Mouse (Mus musculus) limb, embryonic 11.5 days (tissue): ENCODE data around the gene Olfr160. TPM values are rescaled to one million over a fixed set of nuclear protein-coding genes. Genes with fewer than 3 reads are reported as not detected.

ENCODE experiments used
- ATAC-seq: fragments of 200-750 bp; cut with Nextera tagmentation; 2 replicates; pipeline ENCODE4 v1.8.0; 2017; ENCODE audit warnings: low read depth; ENCODE audit not compliant: insufficient number of reproducible peaks, low FRiP score, low TSS enrichment
- DNase-seq: peaks from one replicate; pipeline ENCODE4 v3.0.0-alpha.2; 2015; ENCODE audit warnings: low spot score
- H3K27ac ChIP-seq: fragments of 300-500 bp; sonication (generic); replicated peaks from 2 replicates; pipeline ENCODE4 v1.5.1; 2014; ENCODE audit warnings: low read depth, mild to moderate bottlenecking, low read length
- H3K27me3 ChIP-seq: fragments of 300-500 bp; sonication (generic); 2 replicates; pipeline ENCODE4 v1.6.1; 2014; ENCODE audit warnings: mild to moderate bottlenecking, low read length, mixed read lengths; ENCODE audit not compliant: control insufficient read depth, insufficient read depth
- H3K36me3 ChIP-seq: fragments of 300-500 bp; sonication (generic); 2 replicates; pipeline ENCODE4 v1.6.1; 2014; ENCODE audit warnings: mild to moderate bottlenecking, low read length, moderate library complexity, mixed read lengths; ENCODE audit not compliant: control insufficient read depth, insufficient read depth
- H3K4me1 ChIP-seq: fragments of 300-500 bp; sonication (generic); 2 replicates; pipeline ENCODE4 v1.6.1; 2014; ENCODE audit warnings: low read length, mixed read lengths; ENCODE audit not compliant: control insufficient read depth, insufficient read depth
- H3K4me2 ChIP-seq: fragments of 300-500 bp; sonication (generic); 2 replicates; pipeline ENCODE4 v1.6.1; 2014; ENCODE audit warnings: low read depth, mild to moderate bottlenecking, moderate library complexity; ENCODE audit not compliant: severe bottlenecking
- H3K4me3 ChIP-seq: fragments of 300-500 bp; sonication (generic); 2 replicates; pipeline ENCODE4 v1.5.1; 2014; ENCODE audit warnings: low read depth, low read length
- H3K9ac ChIP-seq: fragments of 300-500 bp; sonication (generic); 2 replicates; pipeline ENCODE4 v1.6.1; 2014; ENCODE audit warnings: mild to moderate bottlenecking, low read length
- H3K9me3 ChIP-seq: fragments of 300-500 bp; sonication (generic); 2 replicates; pipeline ENCODE4 v1.6.1; 2016; ENCODE audit warnings: low read length; ENCODE audit not compliant: control insufficient read depth
- WGBS: fragments of 180-500 bp; shearing (Covaris S2); extraction: QIAGEN DNeasy Blood & Tissue Kit; methylation state at CpG from one replicate; pipeline ENCODE4 v1.1.7; 2014; 5-methylcytosine and 5-hydroxymethylcytosine counted together
- polyA plus RNA-seq: library from polyadenylated mRNA; unstranded; fragments of >200 nt; fragmentation: Nextera tagmentation; extraction: Ambion mirVana; gene quantifications from 2 replicates; pipeline ENCODE4 v1.2.1, GENCODE M21; 2014

The Olfr160 gene
- not detected in 2 replicates for polyA plus RNA-seq

DNA sequence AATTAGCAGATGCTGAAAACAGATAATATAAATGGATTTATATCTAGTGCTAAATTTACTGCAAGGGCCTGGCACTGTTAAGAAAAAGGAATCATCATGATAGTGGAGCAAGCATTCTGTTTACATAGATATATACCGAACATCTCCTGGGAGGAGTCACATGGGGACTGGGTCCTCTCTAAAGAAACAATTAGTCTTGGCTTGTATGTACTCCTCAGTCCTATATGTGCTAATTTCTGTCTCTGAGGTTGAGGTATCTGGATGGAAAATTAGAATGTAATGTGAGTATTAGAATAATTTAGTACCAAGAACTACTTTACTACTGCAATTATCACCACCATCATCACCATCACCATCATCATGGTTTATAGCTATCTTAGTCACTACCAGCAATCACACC lies at the start of gene Olfr160:
Gene Olfr160 (minus strand): TSS at position 101 of the 400 bp plus-strand sequence.
- WGBS = 90% methylated on average over 1 of the region's 1 CpGs

DNA sequence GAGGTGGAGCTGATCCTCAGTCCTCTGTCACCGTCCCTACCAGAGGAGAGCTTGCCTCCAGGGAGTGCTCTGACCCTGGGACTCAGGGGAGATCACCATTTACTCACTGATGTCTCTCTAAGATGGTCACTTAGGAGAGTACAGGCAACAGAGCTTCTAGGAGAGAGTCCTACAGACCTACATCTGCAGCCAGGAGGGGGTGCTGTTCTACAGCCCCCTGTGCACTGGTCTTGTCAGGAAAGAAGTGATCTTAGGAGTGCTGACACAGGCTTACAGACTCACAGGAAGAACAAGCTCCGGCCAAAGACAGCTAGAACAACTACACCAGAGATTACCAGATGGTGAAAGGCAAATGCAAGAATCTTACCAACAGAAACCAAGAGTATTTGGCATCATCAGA lies 46.5 kb upstream of the Olfr160 start:
- Histone ChIP-seq H3K27ac (no peak overlapping the region), H3K9ac (no peak overlapping the region), H3K9me3 (no peaks in the 10 kb centered on the region), H3K4me2 (no peak overlapping the region), H3K4me1 (no peaks in the 10 kb centered on the region), H3K4me3 (no peak overlapping the region), H3K36me3 (no peaks in the 10 kb centered on the region), H3K27me3 (no peaks in the 10 kb centered on the region)
- ATAC-seq (no peak), DNase-seq (peak; percentile 21)
- WGBS = 61% methylated on average over 2 of the region's 2 CpGs

More for the DNA sequence above, at the start of gene Olfr160:
- ATAC-seq = no peak
- Histone ChIP-seq H3K9ac (no peak within 1 kb of the TSS), H3K27me3 (no peaks in the 10 kb centered on the region), H3K27ac (no peak within 1 kb of the TSS), H3K4me2 (no peak within 1 kb of the TSS), H3K4me3 (no peak within 1 kb of the TSS), H3K36me3 (no peaks in the 10 kb centered on the region), H3K4me1 (no peaks in the 10 kb centered on the region), H3K9me3 (no peaks in the 10 kb centered on the region)
- no peak for DNase-seq

GRCm38 (mm10) chr9:37761728-37762127 lies 45.7 kb upstream of the Olfr160 start:
- H3K9ac ChIP-seq = no peak overlapping the region
- DNase-seq = no peak
- no peaks in the 10 kb centered on the region for H3K4me1 ChIP-seq
- WGBS = 66% methylated on average over 2 of the region's 2 CpGs
- no peaks in the 10 kb centered on the region for H3K27me3 ChIP-seq
- no peak overlapping the region for H3K27ac ChIP-seq
- no peak for ATAC-seq
- no peak overlapping the region for H3K4me2 ChIP-seq
- H3K4me3 ChIP-seq = no peak overlapping the region
- H3K9me3 ChIP-seq = no peaks in the 10 kb centered on the region
- no peaks in the 10 kb centered on the region for H3K36me3 ChIP-seq

DNA sequence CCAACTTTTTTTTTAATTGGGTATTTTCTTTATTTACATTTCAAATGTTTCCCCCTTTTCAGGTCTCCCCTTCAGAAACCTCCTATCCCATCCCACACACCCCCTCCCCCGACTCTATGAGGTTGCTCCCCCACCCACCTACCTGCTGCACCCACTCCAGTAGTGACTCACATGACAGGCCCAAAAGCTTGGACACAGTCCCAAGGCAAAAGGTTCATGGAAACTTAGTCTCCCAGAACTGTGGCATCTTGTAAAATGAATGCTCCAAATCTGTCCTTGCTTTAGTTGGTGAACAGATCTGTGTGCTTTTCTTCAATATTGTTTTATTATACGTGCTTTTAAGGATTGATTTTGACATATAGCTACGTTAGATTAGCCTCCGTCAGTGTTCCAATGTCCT lies 36.0 kb upstream of the Olfr160 start:
- H3K9ac ChIP-seq = no peak overlapping the region
- no peak overlapping the region for H3K4me2 ChIP-seq
- H3K4me3 ChIP-seq = no peak overlapping the region
- no peak for ATAC-seq
- no peak overlapping the region for H3K27ac ChIP-seq
- H3K4me1 ChIP-seq = no peaks in the 10 kb centered on the region
- H3K36me3 ChIP-seq = no peaks in the 10 kb centered on the region
- H3K27me3 ChIP-seq = no peaks in the 10 kb centered on the region
- WGBS = 71% methylated on average over 4 of the region's 4 CpGs
- DNase-seq = no peak
- H3K9me3 ChIP-seq = no peaks in the 10 kb centered on the region

DNA sequence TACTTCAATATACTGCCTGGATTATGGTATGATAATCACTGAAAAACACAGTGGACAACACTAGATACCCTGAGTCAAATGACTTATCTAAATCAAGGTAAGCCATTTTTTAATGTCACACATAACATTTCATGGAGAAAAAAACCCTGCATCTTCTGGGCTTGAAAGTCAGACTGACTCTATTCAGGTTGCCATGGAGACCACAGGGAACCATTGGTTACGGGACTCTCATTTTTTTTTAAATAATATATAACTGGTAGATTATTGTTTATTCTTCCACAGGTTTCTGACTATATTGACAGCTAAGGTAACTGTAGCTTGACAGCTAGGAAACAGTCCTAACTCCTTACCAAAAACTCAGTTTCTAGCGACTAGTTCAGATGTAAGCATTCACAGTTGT lies 35.4 kb upstream of the Olfr160 start:
- 78% methylated on average over 2 of the region's 2 CpGs for WGBS
- no peak overlapping the region for H3K9ac ChIP-seq
- no peak for ATAC-seq

GRCm38 (mm10) chr9:37750319-37751075 lies 34.4 kb upstream of the Olfr160 start:
- Histone ChIP-seq H3K36me3 (no peaks in the 10 kb centered on the region), H3K27me3 (no peaks in the 10 kb centered on the region), H3K27ac (no peak overlapping the region), H3K9ac (no peak overlapping the region; the same call in 1 of the 2 replicates), H3K9me3 (no peaks in the 10 kb centered on the region), H3K4me3 (no peak overlapping the region), H3K4me1 (no peaks in the 10 kb centered on the region), H3K4me2 (no peak overlapping the region)
- WGBS = 44% methylated on average over 7 of the region's 7 CpGs
- DNase-seq (peak; percentile 32), ATAC-seq (peak; percentile 51; the same call in 1 of the 2 replicates)

More for the DNA sequence above, 35.4 kb upstream of the Olfr160 start:
- DNase-seq = no peak
- Histone ChIP-seq H3K9me3 (no peaks in the 10 kb centered on the region), H3K27ac (no peak overlapping the region), H3K4me2 (no peak overlapping the region), H3K4me1 (no peaks in the 10 kb centered on the region), H3K27me3 (no peaks in the 10 kb centered on the region), H3K4me3 (no peak overlapping the region), H3K36me3 (no peaks in the 10 kb centered on the region)

DNA sequence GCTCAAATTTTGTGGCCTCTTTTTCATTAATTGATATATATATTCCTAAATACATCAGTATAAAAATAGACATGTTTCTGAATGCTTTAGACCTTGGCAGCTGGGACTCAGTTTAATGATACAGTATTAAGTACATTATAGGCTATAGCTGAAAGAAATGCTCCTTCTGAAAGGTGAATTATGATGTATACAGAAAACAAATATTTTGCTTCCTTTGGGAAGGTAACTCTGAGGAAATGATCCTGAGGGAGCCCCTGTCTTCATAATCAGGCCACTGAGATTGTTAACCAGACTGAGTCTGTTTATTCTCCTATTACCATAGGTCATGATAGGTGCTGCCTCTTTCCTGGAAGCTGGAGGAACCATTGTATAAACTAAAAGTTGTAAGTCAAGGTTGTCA lies 28.8 kb upstream of the Olfr160 start, which contains the start of gene Olfr874:
Gene Olfr874 (plus strand): TSS at position 301 of the 400 bp plus-strand sequence.
- no peaks in the 10 kb centered on the region for H3K36me3 ChIP-seq
- H3K9ac ChIP-seq = no peak within 1 kb of the TSS
- H3K9me3 ChIP-seq = no peaks in the 10 kb centered on the region
- ATAC-seq = no peak
- no peak within 1 kb of the TSS for H3K27ac ChIP-seq
- no peak within 1 kb of the TSS for H3K4me3 ChIP-seq
- DNase-seq = no peak
- no peak within 1 kb of the TSS for H3K4me2 ChIP-seq
- H3K4me1 ChIP-seq = no peaks in the 10 kb centered on the region
- no peaks in the 10 kb centered on the region for H3K27me3 ChIP-seq

DNA sequence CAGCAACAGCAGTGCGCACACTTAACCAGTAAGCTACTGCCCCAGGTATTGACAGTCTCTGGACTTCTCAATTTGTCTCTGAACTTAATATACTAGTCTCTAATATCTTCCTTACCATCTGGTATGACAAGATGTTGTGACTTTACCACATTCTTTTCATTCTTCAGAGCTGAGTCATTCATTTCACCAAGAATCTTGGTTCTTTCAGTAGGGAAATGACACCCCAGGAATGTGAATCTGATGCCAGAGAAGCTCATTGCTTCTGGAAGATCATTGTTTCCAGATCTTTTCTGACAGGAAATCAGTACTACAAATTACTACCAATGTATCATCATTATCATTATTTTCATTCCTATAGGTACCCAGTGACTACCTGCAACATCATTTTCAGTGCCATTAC lies 18.3 kb upstream of the Olfr160 start:
- ATAC-seq (no peak), DNase-seq (no peak)
- Histone ChIP-seq H3K4me3 (no peak overlapping the region), H3K27me3 (no peaks in the 10 kb centered on the region), H3K9ac (no peak overlapping the region), H3K9me3 (no peaks in the 10 kb centered on the region), H3K36me3 (no peaks in the 10 kb centered on the region), H3K4me2 (no peak overlapping the region), H3K27ac (no peak overlapping the region), H3K4me1 (no peaks in the 10 kb centered on the region)
- WGBS = 87% methylated on average over 1 of the region's 1 CpGs
